Mouse (Mus musculus) CH12.LX (cell line): ENCODE data around the gene Lce1k. TPM values are rescaled to one million over a fixed set of nuclear protein-coding genes. Genes with fewer than 3 reads are reported as not detected.

Source experiments
- DNase-seq: peaks from one replicate; pipeline ENCODE4 v3.0.0-alpha.2; 2013; ENCODE audit errors: extremely low read depth
- H3K27ac ChIP-seq: 2 replicates; pipeline ENCODE4 v1.5.1; 2012; ENCODE audit warnings: low read depth, mild to moderate bottlenecking, control low read depth, moderate library complexity; ENCODE audit not compliant: insufficient read depth
- H3K27me3 ChIP-seq: replicated peaks from 2 replicates; pipeline ENCODE3; 2012; ENCODE audit warnings: inconsistent platforms
- H3K36me3 ChIP-seq, 2 experiments: replicated peaks in 1 of 2; 2 replicates each; pipeline versions ENCODE3 to v1.6.1; 2012; ENCODE audit warnings: inconsistent platforms in 1 of 2, low read length in 1 of 2, mild to moderate bottlenecking in 1 of 2, mixed read lengths in 1 of 2, moderate library complexity in 1 of 2; ENCODE audit not compliant: control insufficient read depth in 1 of 2, insufficient read depth in 1 of 2
- H3K4me1 ChIP-seq, 2 experiments: 2 replicates each; pipeline ENCODE4 v1.6.1; 2012; ENCODE audit warnings: inconsistent platforms in 1 of 2, moderate library complexity in 1 of 2; ENCODE audit not compliant: insufficient read depth in 2 of 2, control insufficient read depth in 1 of 2
- H3K4me2 ChIP-seq: 2 replicates; pipeline ENCODE4 v1.6.1; 2012; ENCODE audit warnings: low read depth, mild to moderate bottlenecking, control low read depth; ENCODE audit not compliant: poor library complexity, insufficient read depth, severe bottlenecking
- H3K4me3 ChIP-seq, 3 experiments: fragments of 150-350 bp in 1 of 3; sonication (generic) in 1 of 3; replicated peaks in 1 of 3; 2 replicates each; pipeline versions ENCODE3 to v1.5.1; 2011 to 2012; ENCODE audit warnings: low read depth in 2 of 3, low read length in 2 of 3, mild to moderate bottlenecking in 2 of 3, moderate library complexity in 2 of 3, control low read depth in 1 of 3, improper control_type of control experiment in 1 of 3, inconsistent platforms in 1 of 3, mixed read lengths in 1 of 3; ENCODE audit not compliant: poor library complexity in 1 of 3
- H3K79me2 ChIP-seq: replicated peaks from 2 replicates; pipeline ENCODE4 v1.6.1; 2012; ENCODE audit warnings: mild to moderate bottlenecking, moderate library complexity; ENCODE audit not compliant: control insufficient read depth, poor library complexity, insufficient read depth, severe bottlenecking; ENCODE audit errors: extremely low read depth
- H3K9ac ChIP-seq: 2 replicates; pipeline ENCODE4 v1.6.1; 2012; ENCODE audit warnings: low read depth, mild to moderate bottlenecking, control low read depth, moderate library complexity; ENCODE audit not compliant: insufficient read depth
- H3K9me3 ChIP-seq: replicated peaks from 2 replicates; pipeline ENCODE3; 2012; ENCODE audit warnings: low read length, inconsistent platforms, mixed read lengths
- CHD1 ChIP-seq: IDR thresholded peaks from 2 replicates; pipeline ENCODE4 v1.6.1; 2012; ENCODE audit warnings: low read depth, low read length, improper control_type of control experiment, inconsistent platforms
- EP300 ChIP-seq: IDR thresholded peaks from 2 replicates; pipeline ENCODE4 v1.6.1; 2011; ENCODE audit warnings: low read length, improper control_type of control experiment
- IRF4 ChIP-seq: IDR thresholded peaks from 2 replicates; pipeline ENCODE4 v1.6.1; 2014; ENCODE audit warnings: low read depth, mild to moderate bottlenecking, inconsistent platforms, low read length, improper control_type of control experiment
- JUN ChIP-seq: IDR thresholded peaks from 2 replicates; pipeline ENCODE4 v1.6.1; 2011; ENCODE audit warnings: low read depth, mild to moderate bottlenecking, low read length, improper control_type of control experiment, moderate library complexity; ENCODE audit not compliant: insufficient read depth
- KAT2A ChIP-seq: IDR thresholded peaks from 2 replicates; pipeline ENCODE4 v1.6.1; 2012; ENCODE audit warnings: low read length, improper control_type of control experiment, inconsistent platforms; ENCODE audit not compliant: insufficient replicate concordance
- MAFK ChIP-seq: IDR thresholded peaks from 2 replicates; pipeline ENCODE4 v1.6.1; 2011; ENCODE audit warnings: low read length, improper control_type of control experiment; ENCODE audit not compliant: insufficient replicate concordance
- MAZ ChIP-seq: IDR thresholded peaks from 2 replicates; pipeline ENCODE4 v1.6.1; 2012; ENCODE audit warnings: low read depth, mild to moderate bottlenecking, inconsistent platforms, low read length, improper control_type of control experiment, moderate library complexity
- MEF2A ChIP-seq: IDR thresholded peaks from 2 replicates; pipeline ENCODE4 v1.6.1; 2014; ENCODE audit warnings: low read depth, mild to moderate bottlenecking, inconsistent platforms, low read length, improper control_type of control experiment, borderline replicate concordance
- NELFE ChIP-seq: IDR thresholded peaks from 2 replicates; pipeline ENCODE4 v1.6.1; 2011; ENCODE audit warnings: low read depth, low read length, improper control_type of control experiment
- POLR2A ChIP-seq: IDR thresholded peaks from 2 replicates; pipeline ENCODE4 v1.6.1; 2011; ENCODE audit warnings: low read depth, mild to moderate bottlenecking, improper control_type of control experiment, low read length
- SIN3A ChIP-seq: IDR thresholded peaks from 2 replicates; pipeline ENCODE4 v1.6.1; 2012; ENCODE audit warnings: low read length, improper control_type of control experiment, inconsistent platforms
- SMC3 ChIP-seq: IDR thresholded peaks from 2 replicates; pipeline ENCODE4 v1.6.1; 2011; ENCODE audit warnings: low read depth, low read length, improper control_type of control experiment
- TBP ChIP-seq: conservative IDR thresholded peaks from 2 replicates; pipeline ENCODE4 v1.6.1; 2011; ENCODE audit warnings: low read depth, low read length, improper control_type of control experiment
- UBTF ChIP-seq: IDR thresholded peaks from 2 replicates; pipeline ENCODE4 v1.6.1; 2012; ENCODE audit warnings: low read depth, mild to moderate bottlenecking, inconsistent platforms, low read length, improper control_type of control experiment, moderate library complexity
- USF1 ChIP-seq: IDR thresholded peaks from 2 replicates; pipeline ENCODE4 v1.6.1; 2014; ENCODE audit warnings: low read depth, mild to moderate bottlenecking, inconsistent platforms, low read length, improper control_type of control experiment
- USF2 ChIP-seq: conservative IDR thresholded peaks from 2 replicates; pipeline ENCODE4 v1.6.1; 2011; ENCODE audit warnings: low read depth, low read length, improper control_type of control experiment
- ZKSCAN1 ChIP-seq: IDR thresholded peaks from 2 replicates; pipeline ENCODE4 v1.6.1; 2012; ENCODE audit warnings: low read depth, inconsistent platforms, low read length, improper control_type of control experiment, borderline replicate concordance
- dilution Hi-C: fragments of 300-500 bp; cut with MboI; formaldehyde crosslinking; loops from 2 replicates; pipeline ENCODE4 v1.14.3; 2020; ENCODE audit warnings: low sequenced_read_pairs; ENCODE audit not compliant: extremely low pct_unique_long_range_greater_than_20kb, extremely low pct_ligation_motif_present
- in situ Hi-C: fragments of 300-500 bp; cut with MboI; formaldehyde crosslinking; loops from 3 replicates; pipeline ENCODE4 v1.14.3; 2019; ENCODE audit warnings: low sequenced_read_pairs, low pct_ligation_motif_present, low pct_unique_long_range_greater_than_20kb, mixed read lengths
- polyA plus RNA-seq: library from polyadenylated mRNA; unstranded; fragments of >175 nt; gene quantifications from 2 replicates; pipeline ENCODE4 v1.2.1, GENCODE M21; 2012; ENCODE audit warnings: low read depth; ENCODE audit not compliant: insufficient read length
- total RNA-seq, 2 experiments: library from RNA; depleted of rRNA; stranded (reverse); fragments of 300-350 nt in 1 of 2; fragments of >200 nt in 1 of 2; gene quantifications; 2 replicates each; pipeline ENCODE4 v1.2.3; 2012 to 2014

Gene Lce1k
- total and polyA plus RNA-seq, 3 experiments = not detected

- H3K36me3 ChIP-seq = no peaks in the 10 kb centered on the region
- no peaks in the 10 kb centered on the region for H3K4me1 ChIP-seq
- no peak for DNase-seq
- H3K4me3 ChIP-seq = no peak overlapping the region
- H3K79me2 ChIP-seq = no peaks in the 10 kb centered on the region
- TF ChIP-seq KAT2A (no peak), NELFE (no peak), SMC3 (no peak), MAFK (no peak), ZKSCAN1 (no peak), USF2 (no peak), TBP (no peak), EP300 (no peak), POLR2A (no peak), SIN3A (no peak), USF1 (no peak), IRF4 (no peak), MEF2A (no peak), JUN (no peak)
- no peak overlapping the region for H3K4me2 ChIP-seq
- in situ Hi-C loops = no loop called here
- no peaks in the 10 kb centered on the region for H3K9me3 ChIP-seq
- no peak overlapping the region for H3K9ac ChIP-seq
- dilution Hi-C loops = no loop called here
- H3K27ac ChIP-seq = no peak overlapping the region
- no peaks in the 10 kb centered on the region for H3K27me3 ChIP-seq
Measured at GRCm38 (mm10) chr3:92815581-92815980, 7.9 kb upstream of the Lce1k start.

GRCm38 (mm10) chr3:92790414-92790813 lies 17.3 kb downstream of the Lce1k start, which contains the start of gene Lce1j:
TSS of gene Lce1j (minus strand) at chr3:92790514.
- Histone ChIP-seq H3K27ac (no peak within 1 kb of the TSS), H3K9ac (no peak within 1 kb of the TSS)
- no peak for DNase-seq
- in situ Hi-C loops = no loop called here
- TF ChIP-seq CHD1 = no peak
- TF ChIP-seq MAZ = no peak
- no peak for TF ChIP-seq USF1
- TF ChIP-seq POLR2A = no peak
- no peak for TF ChIP-seq UBTF
- TF ChIP-seq, all 38 proteins: peak for 0
- no peaks in the 10 kb centered on the region for H3K27me3 ChIP-seq
- dilution Hi-C loops = no loop called here
- H3K4me2 ChIP-seq = no peak within 1 kb of the TSS
- no peaks in the 10 kb centered on the region for H3K79me2 ChIP-seq
- H3K4me3 ChIP-seq = no peak within 1 kb of the TSS
- no peaks in the 10 kb centered on the region for H3K9me3 ChIP-seq
- no peaks in the 10 kb centered on the region for H3K36me3 ChIP-seq
- no peaks in the 10 kb centered on the region for H3K4me1 ChIP-seq
